Mouse (Mus musculus) heart, embryonic 12.5 days (tissue): ENCODE data around the gene Zic2. TPM values are rescaled to one million over a fixed set of nuclear protein-coding genes. Genes with fewer than 3 reads are reported as not detected.
"Not testable (repeated sequence)": the region's sequence is repeated elsewhere in the genome, so short reads cannot be mapped to it uniquely, and the experiment has no call there.

Experiments used
- ATAC-seq: fragments of 200-750 bp; cut with Nextera tagmentation; 2 replicates; pipeline ENCODE4 v1.8.0; 2017; ENCODE audit warnings: moderate TSS enrichment, moderate library complexity; ENCODE audit not compliant: insufficient number of reproducible peaks, low FRiP score
- H3K27ac ChIP-seq: fragments of 300-500 bp; sonication (generic); 2 replicates; pipeline ENCODE4 v1.5.1; 2016; ENCODE audit warnings: mild to moderate bottlenecking, moderate library complexity; ENCODE audit not compliant: poor library complexity, severe bottlenecking
- H3K27me3 ChIP-seq: fragments of 300-500 bp; sonication (generic); replicated peaks from 2 replicates; pipeline ENCODE4 v1.6.1; 2016; ENCODE audit warnings: mild to moderate bottlenecking, moderate library complexity
- H3K36me3 ChIP-seq: fragments of 300-500 bp; sonication (generic); 2 replicates; pipeline ENCODE4 v1.6.1; 2016; ENCODE audit warnings: mild to moderate bottlenecking, moderate library complexity
- H3K4me1 ChIP-seq: fragments of 300-500 bp; sonication (generic); replicated peaks from 2 replicates; pipeline ENCODE4 v1.6.1; 2016; ENCODE audit warnings: mild to moderate bottlenecking
- H3K4me2 ChIP-seq: fragments of 300-500 bp; sonication (generic); 2 replicates; pipeline ENCODE4 v1.6.1; 2016; ENCODE audit warnings: mild to moderate bottlenecking, moderate library complexity
- H3K4me3 ChIP-seq: fragments of 300-500 bp; sonication (generic); 2 replicates; pipeline ENCODE4 v1.5.1; 2016; ENCODE audit warnings: mild to moderate bottlenecking
- H3K9ac ChIP-seq: fragments of 300-500 bp; sonication (generic); 2 replicates; pipeline ENCODE4 v1.6.1; 2016; ENCODE audit warnings: mild to moderate bottlenecking, moderate library complexity
- H3K9me3 ChIP-seq: fragments of 300-500 bp; sonication (generic); replicated peaks from 2 replicates; pipeline ENCODE4 v1.6.1; 2016; ENCODE audit warnings: mild to moderate bottlenecking, moderate library complexity
- WGBS: fragments of 180-500 bp; shearing (Covaris S2); methylation state at CpG from one replicate; pipeline ENCODE4 v1.1.7; 2016; 5-methylcytosine and 5-hydroxymethylcytosine counted together
- polyA plus RNA-seq: library from polyadenylated mRNA; unstranded; fragments of >200 nt; fragmentation: Nextera tagmentation; extraction: Ambion mirVana; gene quantifications from 2 replicates; pipeline ENCODE4 v1.2.1, GENCODE M21; 2016

The Zic2 gene
- polyA plus RNA-seq, 1 experiment from 2014 or later, result not detected

DNA sequence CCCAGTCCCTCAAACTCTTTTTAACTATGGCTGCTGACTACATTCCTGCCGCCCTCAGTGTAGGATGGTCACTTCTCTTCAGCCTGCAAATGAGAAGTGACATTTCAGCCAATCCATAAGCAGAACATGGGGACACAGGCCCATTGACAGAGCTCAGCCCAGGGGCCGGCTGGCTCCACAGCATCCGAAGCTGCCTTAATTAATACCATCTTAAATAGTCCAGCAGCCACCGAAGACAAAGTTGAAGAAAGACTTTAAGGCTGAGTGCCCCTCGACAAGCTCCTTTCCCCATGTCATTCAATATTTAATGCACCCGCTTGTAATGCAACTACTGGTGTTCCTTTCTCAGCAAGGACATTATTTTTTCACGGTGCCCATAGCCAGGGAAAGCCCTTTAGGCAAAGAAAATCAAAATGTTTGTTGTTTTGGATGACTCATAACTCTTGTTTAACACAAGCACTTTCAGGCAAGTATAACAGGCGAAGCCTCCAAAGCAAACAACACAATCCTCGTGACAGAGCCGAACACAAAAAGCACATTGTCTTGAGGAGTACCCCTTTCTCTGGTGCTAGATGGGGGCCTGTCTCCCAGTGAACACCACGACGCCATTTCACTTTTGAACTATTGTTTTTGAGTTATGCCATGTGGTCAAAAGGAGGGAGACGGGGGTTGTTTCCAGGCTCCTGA, 22.4 kb upstream of the Zic2 start:
- H3K4me2 ChIP-seq, result peak overlapping the region; percentile 67
- no peak overlapping the region for H3K9ac ChIP-seq
- H3K9me3 ChIP-seq, result no peaks in the 10 kb centered on the region
- H3K27me3 ChIP-seq, result peaks cover 81% of the 10 kb centered on the region
- H3K4me1 ChIP-seq, result peaks cover 22% of the 10 kb centered on the region
- H3K4me3 ChIP-seq, result no peak overlapping the region
- H3K27ac ChIP-seq, result no peak overlapping the region
- no peak for ATAC-seq
- 51% methylated on average over 13 of the region's 13 CpGs for WGBS
- H3K36me3 ChIP-seq, result no peaks in the 10 kb centered on the region

DNA sequence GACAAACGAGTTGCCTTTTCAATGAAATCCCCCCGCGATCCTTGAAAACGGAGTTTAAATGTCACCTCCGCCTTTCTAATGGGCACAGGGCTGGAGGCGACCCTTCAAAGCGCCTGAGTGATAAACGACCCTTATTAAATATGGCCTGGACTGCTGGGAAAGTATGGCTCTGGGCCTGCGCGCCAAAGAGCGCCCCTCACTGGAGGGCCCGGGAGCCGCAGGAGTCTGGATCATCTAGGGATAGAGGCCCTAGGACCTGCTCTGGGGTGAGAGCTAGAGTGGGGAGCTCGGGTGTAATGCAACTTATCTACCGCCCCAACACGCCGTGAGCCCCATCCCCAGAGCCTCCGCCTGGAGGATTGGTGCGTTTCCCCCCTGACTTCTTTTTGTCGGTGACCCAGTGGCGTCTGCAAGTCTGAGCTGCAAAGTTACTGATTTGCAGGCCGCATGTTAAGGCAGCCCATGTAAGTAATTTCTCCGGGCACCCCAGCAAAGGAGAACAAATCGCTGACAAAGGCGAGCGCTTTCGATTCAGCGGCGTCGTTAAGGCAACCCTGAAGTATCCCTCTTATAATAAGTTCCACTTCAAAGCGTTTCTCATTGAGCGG, 21.7 kb upstream of the Zic2 start:
- peak overlapping the region; percentile 67 for H3K4me2 ChIP-seq
- ATAC-seq, result no peak
- peaks cover 22% of the 10 kb centered on the region for H3K4me1 ChIP-seq
- no peaks in the 10 kb centered on the region for H3K9me3 ChIP-seq
- no peak overlapping the region for H3K27ac ChIP-seq
- H3K36me3 ChIP-seq, result no peaks in the 10 kb centered on the region
- 8% methylated on average over 32 of the region's 32 CpGs for WGBS
- H3K9ac ChIP-seq, result 0 out of 2 replicates have a peak overlapping the region, but pooled peaks have one; percentile 23
- H3K4me3 ChIP-seq, result peak overlapping the region; percentile 41
- peaks cover 76% of the 10 kb centered on the region for H3K27me3 ChIP-seq

DNA sequence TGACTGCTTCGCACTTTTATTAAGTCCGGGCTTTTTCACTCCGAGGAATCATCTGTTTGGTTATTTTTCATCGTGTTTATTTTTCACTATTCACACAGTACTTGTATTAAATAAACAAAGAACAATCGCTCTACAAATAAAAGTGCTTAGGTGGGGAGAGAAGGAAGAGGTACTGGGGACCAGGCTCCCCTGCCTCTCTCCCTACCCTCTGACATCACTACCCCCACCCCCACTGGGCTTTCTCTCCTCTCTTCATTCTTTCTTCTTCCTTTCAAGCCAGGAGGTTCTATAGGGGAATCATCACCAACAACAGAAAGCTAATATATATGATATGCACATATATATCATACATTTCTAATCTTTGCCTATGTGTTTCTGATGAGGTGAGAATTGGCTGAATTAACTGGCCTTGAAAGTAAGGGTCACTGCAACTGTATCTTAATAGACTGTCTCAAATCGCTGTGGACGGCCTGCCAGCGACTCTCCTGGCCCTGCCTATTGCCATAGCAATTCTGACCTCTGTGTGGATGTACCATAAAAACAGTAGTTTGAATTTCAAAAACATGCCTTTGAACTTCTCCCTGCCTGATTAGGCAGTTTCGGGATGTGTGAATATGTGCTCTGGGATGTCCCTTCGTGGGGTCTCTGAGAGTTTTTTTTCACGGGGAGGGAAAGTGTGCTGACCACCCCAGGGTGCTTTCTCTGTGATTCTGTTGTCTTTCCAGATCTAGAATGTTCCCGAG, 21.1 kb upstream of the Zic2 start:
- peak overlapping the region; percentile 67 for H3K4me2 ChIP-seq
- peaks cover 74% of the 10 kb centered on the region for H3K27me3 ChIP-seq
- no peaks in the 10 kb centered on the region for H3K36me3 ChIP-seq
- H3K9ac ChIP-seq, result no peak overlapping the region
- no peak for ATAC-seq
- H3K27ac ChIP-seq, result no peak overlapping the region
- no peaks in the 10 kb centered on the region for H3K9me3 ChIP-seq
- WGBS, result 21% methylated on average over 12 of the region's 12 CpGs
- peaks cover 22% of the 10 kb centered on the region for H3K4me1 ChIP-seq
- peak overlapping the region; percentile 41 for H3K4me3 ChIP-seq

DNA sequence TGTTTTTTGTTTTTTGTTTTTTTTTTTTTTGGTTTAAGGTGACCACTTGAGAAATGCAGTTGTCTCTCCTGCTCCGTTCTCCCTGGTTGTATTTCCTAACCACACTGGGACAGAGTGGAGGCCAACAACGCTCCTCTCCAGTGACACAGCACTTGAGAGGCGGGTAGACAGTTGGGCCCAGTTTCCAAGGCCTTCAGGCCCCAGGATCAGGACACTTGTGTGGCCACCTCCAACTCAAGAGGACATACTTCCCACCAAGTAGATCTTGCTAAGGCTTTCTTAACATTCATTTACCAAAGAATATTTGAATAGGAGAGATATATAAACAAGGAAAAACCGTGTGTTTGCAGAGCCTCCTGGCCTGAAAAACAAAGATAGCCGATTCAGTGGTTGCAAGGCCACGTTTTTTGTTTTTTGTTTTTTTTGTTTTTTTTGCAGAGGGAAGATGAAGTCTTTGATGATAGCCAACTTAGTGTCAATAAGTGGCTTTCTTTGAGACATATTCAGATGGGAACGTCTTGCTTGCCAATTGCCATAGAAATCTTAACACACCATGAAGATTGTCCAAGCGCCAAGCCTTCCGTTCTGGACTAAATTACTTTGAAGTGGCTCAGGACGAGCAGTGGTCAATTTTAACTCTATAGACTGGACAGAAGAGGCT, 20.2 kb upstream of the Zic2 start:
- no peak for ATAC-seq
- peaks cover 71% of the 10 kb centered on the region for H3K27me3 ChIP-seq
- no peak overlapping the region for H3K4me2 ChIP-seq
- no peaks in the 10 kb centered on the region for H3K9me3 ChIP-seq
- 71% methylated on average over 10 of the region's 10 CpGs for WGBS
- H3K9ac ChIP-seq, result no peak overlapping the region
- H3K36me3 ChIP-seq, result no peaks in the 10 kb centered on the region
- peaks cover 18% of the 10 kb centered on the region for H3K4me1 ChIP-seq
- no peak overlapping the region for H3K27ac ChIP-seq
- H3K4me3 ChIP-seq, result no peak overlapping the region

DNA sequence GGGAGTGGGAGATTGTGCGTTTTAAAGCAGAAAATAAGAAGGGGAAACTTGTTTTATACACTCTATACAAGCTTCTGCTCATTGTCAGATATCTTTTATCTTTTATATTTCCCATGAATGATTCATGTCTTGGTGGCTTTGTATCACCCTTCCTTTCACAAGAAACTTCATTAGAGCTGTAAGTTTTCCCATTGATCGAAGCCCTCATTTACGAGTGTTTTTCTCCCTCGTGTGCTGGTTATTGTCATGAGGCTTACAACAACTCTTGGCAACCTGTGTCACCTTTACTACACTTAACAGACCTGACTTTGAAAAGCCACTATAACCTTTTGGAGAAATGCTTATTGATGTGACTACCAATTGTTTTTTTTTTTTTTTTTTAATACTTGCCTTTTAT, 19.7 kb upstream of the Zic2 start:
- H3K4me2 ChIP-seq, result no peak overlapping the region
- H3K4me1 ChIP-seq, result peaks cover 13% of the 10 kb centered on the region
- no peak overlapping the region for H3K4me3 ChIP-seq
- H3K9ac ChIP-seq, result no peak overlapping the region
- ATAC-seq, result no peak
- H3K27me3 ChIP-seq, result peaks cover 71% of the 10 kb centered on the region
- no peaks in the 10 kb centered on the region for H3K9me3 ChIP-seq
- WGBS, result 76% methylated on average over 4 of the region's 4 CpGs
- no peak overlapping the region for H3K27ac ChIP-seq
- no peaks in the 10 kb centered on the region for H3K36me3 ChIP-seq

DNA sequence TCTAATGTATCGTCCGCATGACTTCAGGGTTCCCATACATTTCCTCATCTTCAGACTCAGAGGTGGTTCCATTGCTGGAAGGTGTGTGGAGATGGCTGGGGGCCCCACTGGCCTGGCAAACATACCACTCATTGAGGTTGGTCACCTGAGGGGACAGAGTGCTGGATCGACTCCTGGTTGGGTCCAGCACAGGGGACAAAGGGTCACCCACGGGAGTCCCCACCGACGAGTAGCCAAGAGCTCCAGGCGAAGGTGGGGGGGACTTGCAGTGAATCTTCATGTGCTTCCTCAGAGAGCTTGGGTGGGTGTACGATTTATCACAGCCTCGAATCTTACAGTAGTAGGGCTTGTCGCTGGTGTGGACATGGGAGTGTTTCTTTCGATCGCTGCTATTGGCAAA, 15.9 kb upstream of the Zic2 start:
- not testable (repeated sequence) for H3K4me2 ChIP-seq, H3K36me3 ChIP-seq, H3K27ac ChIP-seq, ATAC-seq, H3K4me1 ChIP-seq, H3K4me3 ChIP-seq, H3K9me3 ChIP-seq, H3K9ac ChIP-seq
- H3K27me3 ChIP-seq, result peaks cover 66% of the 10 kb centered on the region
- WGBS, result 81% methylated on average over 10 of the region's 12 CpGs

DNA sequence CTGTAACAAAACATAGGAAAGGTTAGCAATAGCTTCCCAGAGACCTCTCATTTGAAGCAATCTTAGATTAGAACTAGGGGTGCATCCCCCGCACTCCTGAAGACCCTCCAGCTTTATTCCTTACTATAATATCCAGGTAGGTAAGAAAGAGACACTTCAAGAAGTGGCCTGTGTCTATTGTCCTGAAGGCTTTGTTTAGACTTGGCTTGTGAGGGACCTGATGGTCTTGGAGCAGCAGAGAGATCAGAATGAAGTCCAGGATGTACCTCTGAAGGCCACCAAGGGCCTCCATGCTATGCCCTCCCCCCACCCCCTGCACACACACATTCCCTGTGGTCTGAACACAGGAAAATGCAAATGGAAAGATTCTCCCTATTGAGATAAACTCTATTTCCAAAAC, 15.5 kb upstream of the Zic2 start:
- no peak overlapping the region for H3K27ac ChIP-seq
- peaks cover 12% of the 10 kb centered on the region for H3K4me1 ChIP-seq
- no peak overlapping the region for H3K4me3 ChIP-seq
- no peaks in the 10 kb centered on the region for H3K9me3 ChIP-seq
- no peak for ATAC-seq
- peaks cover 67% of the 10 kb centered on the region for H3K27me3 ChIP-seq
- 84% methylated on average over 1 of the region's 1 CpGs for whole genome bisulfite sequencing
- H3K9ac ChIP-seq, result no peak overlapping the region
- no peak overlapping the region for H3K4me2 ChIP-seq
- no peaks in the 10 kb centered on the region for H3K36me3 ChIP-seq

DNA sequence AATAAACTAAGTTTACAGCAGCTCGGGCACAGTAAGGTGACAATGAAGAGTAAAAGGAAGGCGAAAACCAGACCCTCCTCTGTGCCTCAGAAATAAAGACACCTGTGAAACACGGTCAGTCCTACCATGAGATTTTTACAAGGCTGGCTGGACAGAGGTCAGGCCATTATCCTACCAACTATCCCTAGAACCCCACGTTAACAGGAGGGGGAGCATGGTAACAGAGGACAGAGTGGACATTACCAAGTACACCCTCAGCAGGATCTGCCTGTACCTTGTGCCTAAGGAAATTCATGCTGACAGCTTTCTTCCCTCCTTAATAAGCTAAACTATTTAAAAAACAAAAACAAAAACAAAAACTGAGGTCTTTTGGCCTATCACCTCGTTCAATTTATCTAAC, 15.0 kb upstream of the Zic2 start:
- no peaks in the 10 kb centered on the region for H3K36me3 ChIP-seq
- no peak overlapping the region for H3K27ac ChIP-seq
- H3K9ac ChIP-seq, result no peak overlapping the region
- H3K9me3 ChIP-seq, result no peaks in the 10 kb centered on the region
- H3K4me1 ChIP-seq, result peaks cover 16% of the 10 kb centered on the region
- no peak overlapping the region for H3K4me2 ChIP-seq
- H3K27me3 ChIP-seq, result peaks cover 67% of the 10 kb centered on the region
- no peak overlapping the region for H3K4me3 ChIP-seq
- ATAC-seq, result no peak
- 57% methylated on average over 5 of the region's 5 CpGs for WGBS

DNA sequence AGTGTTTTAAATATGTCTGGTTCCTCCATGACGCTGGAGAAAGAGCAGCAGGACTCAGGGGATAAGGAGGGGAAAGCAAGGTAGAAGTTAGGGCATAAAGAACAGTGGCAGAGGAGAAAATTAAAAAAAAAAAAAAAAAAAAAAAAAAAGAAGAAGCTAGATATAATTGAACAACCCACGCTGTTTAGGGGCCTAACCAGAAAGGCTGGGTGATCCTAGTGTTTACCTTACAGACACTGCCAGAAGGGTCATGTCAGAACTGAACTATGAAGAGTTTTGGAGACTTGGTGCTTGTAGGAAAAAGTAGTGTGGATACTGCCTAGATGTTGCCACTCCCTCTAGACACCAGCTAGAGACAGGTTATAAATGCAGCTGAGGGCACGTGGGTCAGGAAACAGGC, 13.7 kb upstream of the Zic2 start:
- Histone ChIP-seq H3K4me3 (no peak overlapping the region), H3K27ac (no peak overlapping the region), H3K4me2 (no peak overlapping the region), H3K9ac (no peak overlapping the region), H3K9me3 (no peaks in the 10 kb centered on the region), H3K27me3 (peaks cover 68% of the 10 kb centered on the region), H3K4me1 (peaks cover 19% of the 10 kb centered on the region), H3K36me3 (no peaks in the 10 kb centered on the region)
- 53% methylated on average over 3 of the region's 3 CpGs for WGBS
- ATAC-seq, result no peak

DNA sequence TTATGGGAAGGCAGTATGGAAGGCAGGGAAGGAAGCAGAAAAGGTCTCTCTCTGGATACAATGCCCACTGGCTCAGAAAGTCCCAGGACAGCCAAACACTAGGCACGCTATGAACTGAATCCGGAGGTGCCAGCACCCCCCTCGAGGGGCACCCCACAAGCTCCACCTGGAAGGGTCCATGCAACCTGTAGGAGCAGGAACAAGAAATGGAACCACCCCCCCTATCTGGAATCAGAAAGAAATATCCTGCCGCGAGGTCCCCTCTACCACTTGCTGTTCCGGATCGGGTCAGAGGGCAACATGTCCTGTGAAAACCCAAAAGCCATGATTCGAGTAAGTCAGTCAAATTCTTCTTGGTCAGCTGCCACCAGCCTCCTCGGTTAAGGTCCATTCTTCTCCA, 13.3 kb upstream of the Zic2 start:
- H3K4me2 ChIP-seq, result no peak overlapping the region
- no peaks in the 10 kb centered on the region for H3K36me3 ChIP-seq
- H3K4me3 ChIP-seq, result no peak overlapping the region
- 31% methylated on average over 9 of the region's 9 CpGs for WGBS
- peaks cover 19% of the 10 kb centered on the region for H3K4me1 ChIP-seq
- no peak overlapping the region for H3K9ac ChIP-seq
- ATAC-seq, result no peak
- no peaks in the 10 kb centered on the region for H3K9me3 ChIP-seq
- no peak overlapping the region for H3K27ac ChIP-seq
- H3K27me3 ChIP-seq, result peaks cover 72% of the 10 kb centered on the region

DNA sequence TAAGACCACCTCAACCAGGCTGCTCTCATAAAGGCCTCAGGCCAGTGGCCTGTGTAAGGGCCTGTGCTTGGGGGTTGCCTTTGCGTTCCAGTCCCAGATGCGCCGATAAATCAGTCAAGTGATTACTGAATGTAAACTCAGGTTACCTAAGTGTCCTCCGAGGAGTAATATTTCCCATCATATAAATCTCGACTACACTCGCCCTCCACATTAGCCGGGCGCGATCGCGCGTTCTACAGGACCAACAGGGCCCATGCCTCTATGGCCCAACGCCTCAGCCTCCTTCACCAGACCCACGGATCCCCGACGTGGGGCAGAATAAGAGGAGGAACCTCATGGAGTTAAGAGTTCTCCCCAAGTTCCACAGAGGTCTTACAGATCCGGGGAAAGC, 12.6 kb upstream of the Zic2 start:
- H3K4me2 ChIP-seq, result no peak overlapping the region
- H3K4me3 ChIP-seq, result no peak overlapping the region
- H3K9me3 ChIP-seq, result no peaks in the 10 kb centered on the region
- 24% methylated on average over 17 of the region's 17 CpGs for WGBS
- peaks cover 19% of the 10 kb centered on the region for H3K4me1 ChIP-seq
- no peak overlapping the region for H3K27ac ChIP-seq
- no peak for ATAC-seq
- no peaks in the 10 kb centered on the region for H3K36me3 ChIP-seq
- peaks cover 78% of the 10 kb centered on the region for H3K27me3 ChIP-seq
- no peak overlapping the region for H3K9ac ChIP-seq
